Mouse (Mus musculus) olfactory bulb, adult 2 months (tissue): ENCODE results near the gene Olfr720. TPM values are rescaled to one million over a fixed set of nuclear protein-coding genes. Genes with fewer than 3 reads are reported as not detected.

Source experiments
- H3K27ac ChIP-seq: fragments of 200-500 bp; 2 replicates; pipeline ENCODE4 v1.5.1; 2012; ENCODE audit warnings: low read depth, low read length; ENCODE audit not compliant: insufficient read depth
- H3K4me1 ChIP-seq: fragments of 200-500 bp; 2 replicates; pipeline ENCODE4 v1.6.1; 2012; ENCODE audit warnings: low read length; ENCODE audit not compliant: control insufficient read depth, insufficient read depth
- H3K4me3 ChIP-seq: fragments of 200-500 bp; 2 replicates; pipeline ENCODE4 v1.5.1; 2012; ENCODE audit warnings: mild to moderate bottlenecking, low read depth, low read length, moderate library complexity; ENCODE audit not compliant: insufficient read depth
- CTCF ChIP-seq: fragments of 200-500 bp; IDR thresholded peaks from 2 replicates; pipeline ENCODE4 v1.5.1; 2012; ENCODE audit warnings: low read depth, mild to moderate bottlenecking, low read length, moderate library complexity; ENCODE audit not compliant: insufficient read depth
- POLR2A ChIP-seq: fragments of 200-500 bp; IDR thresholded peaks from 2 replicates; pipeline ENCODE4 v1.6.1; 2012; ENCODE audit warnings: mild to moderate bottlenecking, low read depth, low read length, moderate library complexity; ENCODE audit not compliant: insufficient read depth
- WGBS: fragments of 180-500 bp; shearing (Covaris S2); methylation state at CpG from one replicate; pipeline ENCODE4 v1.1.7; 2018; 5-methylcytosine and 5-hydroxymethylcytosine counted together
- polyA plus RNA-seq: library from polyadenylated mRNA; stranded (reverse); fragments of >200 nt; gene quantifications from 2 replicates; pipeline ENCODE4 v1.2.4, GENCODE M21; 2012; ENCODE audit warnings: low replicate concordance; ENCODE audit not compliant: missing spikeins, insufficient read depth, insufficient read length

Gene Olfr720
- polyA plus RNA-seq: not detected in 2 replicates

DNA sequence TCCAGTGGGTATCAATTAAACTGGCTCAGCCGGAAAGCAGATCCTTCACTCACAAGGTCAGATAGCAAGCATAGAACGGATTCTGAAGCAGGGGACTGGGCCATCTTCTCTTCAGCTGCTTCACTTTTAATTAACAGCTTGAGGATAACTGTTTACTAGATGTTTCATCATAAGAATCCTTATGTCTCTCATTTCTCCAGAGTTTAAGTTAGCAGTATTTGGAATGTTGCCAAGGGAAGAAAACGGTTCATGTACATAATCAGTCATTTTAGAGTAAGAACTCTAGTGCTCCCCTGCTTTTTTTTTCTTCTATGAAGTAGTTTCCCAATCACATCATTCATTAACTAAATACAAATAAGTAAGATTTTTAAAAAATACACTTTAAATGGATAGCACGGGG, at the start of gene Olfr720:
TSS of gene Olfr720 (minus strand) at position 101 of the 400 bp plus-strand sequence.
- Histone ChIP-seq H3K4me1 (no peaks in the 10 kb centered on the region), H3K4me3 (no peak within 1 kb of the TSS), H3K27ac (no peak within 1 kb of the TSS)
- 76% methylated on average over 4 of the region's 4 CpGs for WGBS
- TF ChIP-seq POLR2A (no peak), CTCF (no peak)

Other genes starting within 250 kb of the Olfr720 start
- gene Atxn7, start 225.4 kb downstream of the Olfr720 start, polyA plus RNA-seq: not detected in 2 replicates
- 449 TPM in 1 of 2 replicates, not detected in the other for gene Thoc7, start 225.0 kb downstream of the Olfr720 start, polyA plus RNA-seq
- gene Psmd6, start 65.9 kb downstream of the Olfr720 start, polyA plus RNA-seq: not detected in 2 replicates
- gene Olfr31, start 136.0 kb upstream of the Olfr720 start, polyA plus RNA-seq: not detected in 2 replicates
- not detected in 2 replicates for gene Il3ra, start 159.4 kb upstream of the Olfr720 start, polyA plus RNA-seq
- gene Olfr721-ps1, start 214.5 kb upstream of the Olfr720 start, polyA plus RNA-seq: not detected in 2 replicates